Mouse (Mus musculus): ENCODE data around the gene Aars2.

DNA sequence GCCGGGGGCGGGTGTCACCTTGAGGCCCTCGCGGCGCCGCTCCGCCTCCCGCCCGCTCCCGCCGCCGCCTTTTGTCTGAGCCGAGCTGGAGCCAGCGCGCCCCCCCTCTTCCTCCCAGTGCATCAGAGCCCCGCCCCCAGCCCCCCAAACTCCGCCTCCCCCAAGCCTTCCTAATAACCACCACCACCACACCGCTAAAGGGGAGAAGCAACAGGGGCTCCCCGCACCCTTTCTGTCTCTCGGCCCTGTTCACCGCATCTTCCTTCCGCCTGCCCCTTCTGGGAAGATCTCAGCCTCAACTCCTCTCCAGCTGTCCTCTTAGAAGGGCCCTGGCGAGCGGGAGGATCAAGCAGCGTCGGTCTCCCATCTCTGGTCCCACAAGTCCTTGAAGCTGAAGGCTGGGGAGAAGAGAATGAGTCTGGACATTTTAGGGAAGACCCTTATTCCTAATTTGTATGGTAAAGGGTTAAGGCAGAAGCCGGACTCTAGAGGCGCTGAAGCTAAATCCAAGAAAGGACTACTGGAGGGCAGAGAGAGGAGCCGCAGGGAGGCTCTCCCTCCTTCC lies 43.1 kb downstream of the Aars2 start, which contains the start of gene Tmem151b:
- TF ChIP-seq CTCF (IDR thresholded peaks at IDR 0.05 in 2 of 3, conservative IDR thresholded peaks at IDR 0.05 in 1 of 3; ENCODE audit: control insufficient read depth in 1 of 3, insufficient read depth in 1 of 3, low read depth in 2 of 3, low read length in 3 of 3, poor library complexity in 1 of 3, severe bottlenecking in 1 of 3) (no peak), NELFE (IDR thresholded peaks at IDR 0.05; ENCODE audit: low read depth, low read length) (no peak), POLR2AphosphoS2 (IDR thresholded peaks at IDR 0.05; ENCODE audit: low read length) (no peak), TCF12 (IDR thresholded peaks at IDR 0.05; ENCODE audit: low read depth, low read length) (no peak), MAFK (IDR thresholded peaks at IDR 0.05; ENCODE audit: borderline replicate concordance, low read depth, low read length) (no peak), POLR2A (IDR thresholded peaks at IDR 0.05; ENCODE audit: control insufficient read depth in 1 of 2, insufficient read depth in 1 of 2, low read depth in 1 of 2, low read length in 2 of 2, poor library complexity in 1 of 2) (no peak), TAL1 (IDR thresholded peaks at IDR 0.05; ENCODE audit: low read length) (no peak), ZC3H11A (IDR thresholded peaks at IDR 0.05; ENCODE audit: low read depth, low read length) (no peak), JUND (IDR thresholded peaks at IDR 0.05; ENCODE audit: low read depth, low read length) (no peak), E2F4 (IDR thresholded peaks at IDR 0.05; ENCODE audit: borderline replicate concordance, low read depth, low read length) (no peak), RCOR1 (IDR thresholded peaks at IDR 0.05; ENCODE audit: low read depth, low read length) (no peak), MAZ (IDR thresholded peaks at IDR 0.05; ENCODE audit: low read depth, low read length) (no peak; the same call in 1 of the 2 replicates)
